Mouse (Mus musculus) intestine, embryonic 15.5 days (tissue): ENCODE data around the gene 1700057G04Rik. TPM values are rescaled to one million over a fixed set of nuclear protein-coding genes. Genes with fewer than 3 reads are reported as not detected.
"Not testable (repeated sequence)": the region's sequence is repeated elsewhere in the genome, so short reads cannot be mapped to it uniquely, and the experiment has no call there.

Experiments used
- ATAC-seq: fragments of 200-750 bp; cut with Nextera tagmentation; 2 replicates; pipeline ENCODE4 v1.8.0; 2017; ENCODE audit warnings: moderate TSS enrichment, moderate library complexity
- H3K27ac ChIP-seq: fragments of 300-500 bp; sonication (generic); 2 replicates; pipeline ENCODE4 v1.5.1; 2015; ENCODE audit warnings: mild to moderate bottlenecking, inconsistent platforms
- H3K27me3 ChIP-seq: fragments of 300-500 bp; sonication (generic); replicated peaks from 2 replicates; pipeline ENCODE4 v1.6.1; 2015; ENCODE audit warnings: inconsistent platforms
- H3K36me3 ChIP-seq: fragments of 300-500 bp; sonication (generic); 2 replicates; pipeline ENCODE4 v1.6.1; 2015; ENCODE audit warnings: inconsistent platforms
- H3K4me1 ChIP-seq: fragments of 300-500 bp; sonication (generic); replicated peaks from 2 replicates; pipeline ENCODE4 v1.6.1; 2015; ENCODE audit warnings: inconsistent platforms
- H3K4me2 ChIP-seq: fragments of 300-500 bp; sonication (generic); replicated peaks from 2 replicates; pipeline ENCODE4 v1.6.1; 2015; ENCODE audit warnings: mild to moderate bottlenecking, inconsistent platforms
- H3K4me3 ChIP-seq: fragments of 300-500 bp; sonication (generic); replicated peaks from 2 replicates; pipeline ENCODE4 v1.5.1; 2015; ENCODE audit warnings: inconsistent platforms
- H3K9ac ChIP-seq: fragments of 300-500 bp; sonication (generic); 2 replicates; pipeline ENCODE4 v1.6.1; 2015; ENCODE audit warnings: inconsistent platforms
- H3K9me3 ChIP-seq: fragments of 300-500 bp; sonication (generic); 2 replicates; pipeline ENCODE4 v1.6.1; 2016; ENCODE audit warnings: inconsistent platforms
- WGBS: fragments of 180-500 bp; shearing (Covaris S2); methylation state at CpG from one replicate; pipeline ENCODE4 v1.1.7; 2015; 5-methylcytosine and 5-hydroxymethylcytosine counted together
- polyA plus RNA-seq: library from polyadenylated mRNA; unstranded; fragments of >200 nt; fragmentation: Nextera tagmentation; extraction: Ambion mirVana; gene quantifications from 2 replicates; pipeline ENCODE4 v1.2.1, GENCODE M21; 2015

1700057G04Rik gene
- polyA plus RNA-seq, 1 experiment from 2014 or later: not detected

DNA sequence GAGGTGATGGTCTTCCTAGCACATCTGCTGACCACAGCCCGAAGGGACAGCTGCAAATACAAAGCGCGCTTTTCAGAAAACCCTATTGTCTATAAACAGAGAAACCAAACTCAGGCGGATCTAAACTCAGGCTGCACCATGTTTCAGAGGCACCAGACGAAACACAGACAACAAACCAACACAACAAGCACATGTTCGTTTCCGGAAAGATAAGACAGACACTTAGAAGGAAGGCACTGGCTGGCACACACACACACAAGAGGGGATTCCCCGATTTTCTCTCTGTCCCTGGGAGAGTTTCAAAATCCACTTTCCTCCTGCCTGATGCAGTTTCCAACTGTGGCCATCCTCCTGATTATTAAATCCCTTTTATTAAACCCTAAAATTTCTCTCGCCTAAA is 16.8 kb downstream of the 1700057G04Rik start:
- not testable (repeated sequence) for H3K36me3 ChIP-seq, H3K9ac ChIP-seq, H3K4me1 ChIP-seq, H3K9me3 ChIP-seq, H3K4me2 ChIP-seq, H3K4me3 ChIP-seq, H3K27ac ChIP-seq, ATAC-seq, H3K27me3 ChIP-seq
- 71% methylated on average over 9 of the region's 9 CpGs for WGBS

DNA sequence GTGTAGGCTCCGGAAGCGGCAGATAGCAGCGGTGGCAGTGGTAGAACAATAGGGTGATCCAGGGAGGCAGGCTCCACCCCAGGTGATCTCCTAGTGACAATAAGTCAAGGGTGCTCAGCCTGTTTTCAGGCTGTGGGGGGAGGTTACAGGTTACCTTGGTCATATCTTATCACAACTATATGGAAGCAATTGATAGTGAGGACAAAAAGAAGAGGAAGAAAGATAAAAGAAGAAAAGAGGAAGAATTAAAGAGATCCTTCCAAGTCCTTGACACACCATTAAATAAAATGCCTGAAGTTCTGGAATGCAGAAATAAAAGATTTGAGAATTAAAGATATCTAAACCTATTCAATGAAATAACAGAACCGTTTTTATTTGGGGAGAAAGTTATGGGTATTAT is 17.6 kb downstream of the 1700057G04Rik start:
- H3K9ac ChIP-seq: no peak overlapping the region
- H3K27me3 ChIP-seq: no peaks in the 10 kb centered on the region
- no peaks in the 10 kb centered on the region for H3K9me3 ChIP-seq
- no peak for ATAC-seq
- H3K27ac ChIP-seq: no peak overlapping the region
- no peaks in the 10 kb centered on the region for H3K36me3 ChIP-seq
- no peaks in the 10 kb centered on the region for H3K4me1 ChIP-seq
- 87% methylated on average over 4 of the region's 4 CpGs for WGBS
- H3K4me3 ChIP-seq: no peak overlapping the region
- no peak overlapping the region for H3K4me2 ChIP-seq

DNA sequence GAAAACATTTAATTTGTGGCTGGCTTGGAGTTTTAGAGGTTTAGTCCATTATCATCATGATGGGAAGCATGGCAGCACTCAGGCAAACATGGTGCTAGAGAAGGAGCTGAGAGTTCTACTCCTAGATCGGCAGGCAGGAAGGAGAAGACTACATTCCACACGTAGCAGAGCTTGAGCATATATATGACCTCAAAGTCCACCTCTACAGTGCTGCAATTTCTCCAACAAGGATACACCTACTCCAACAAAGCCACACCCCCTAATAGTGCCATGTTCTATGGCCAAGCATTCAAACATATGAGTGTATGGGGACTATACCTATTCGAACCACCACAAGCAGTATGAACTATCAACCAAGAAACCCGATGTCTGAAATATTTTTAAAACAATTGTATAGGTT is 22.2 kb downstream of the 1700057G04Rik start:
- Histone ChIP-seq H3K36me3 (no peaks in the 10 kb centered on the region), H3K4me2 (no peak overlapping the region), H3K27ac (no peak overlapping the region), H3K9ac (no peak overlapping the region), H3K9me3 (no peaks in the 10 kb centered on the region), H3K27me3 (no peaks in the 10 kb centered on the region), H3K4me3 (no peak overlapping the region), H3K4me1 (no peaks in the 10 kb centered on the region)
- WGBS: 82% methylated on average over 4 of the region's 4 CpGs
- peak; percentile 74 for ATAC-seq

- Histone ChIP-seq H3K9ac (no peak overlapping the region), H3K4me3 (no peak overlapping the region), H3K27ac (no peak overlapping the region), H3K4me1 (no peaks in the 10 kb centered on the region), H3K36me3 (no peaks in the 10 kb centered on the region), H3K9me3 (no peaks in the 10 kb centered on the region), H3K27me3 (no peaks in the 10 kb centered on the region), H3K4me2 (no peak overlapping the region)
- ATAC-seq: no peak
- WGBS: 97% methylated on average over 10 of the region's 10 CpGs
Measured at GRCm38 (mm10) chr9:92334845-92335244, 25.7 kb downstream of the 1700057G04Rik start.

- Histone ChIP-seq H3K9ac (no peak overlapping the region), H3K36me3 (no peaks in the 10 kb centered on the region), H3K4me2 (no peak overlapping the region), H3K4me1 (no peaks in the 10 kb centered on the region), H3K27ac (no peak overlapping the region), H3K4me3 (no peak overlapping the region), H3K9me3 (no peaks in the 10 kb centered on the region), H3K27me3 (no peaks in the 10 kb centered on the region)
- WGBS: 87% methylated on average over 6 of the region's 6 CpGs
- ATAC-seq: no peak
Measured at GRCm38 (mm10) chr9:92335277-92335818, 26.2 kb downstream of the 1700057G04Rik start.

- 78% methylated on average over 1 of the region's 1 CpGs for WGBS
- no peak overlapping the region for H3K9ac ChIP-seq
- H3K27ac ChIP-seq: no peak overlapping the region
- no peak overlapping the region for H3K4me3 ChIP-seq
- H3K4me1 ChIP-seq: no peaks in the 10 kb centered on the region
- ATAC-seq: peak; percentile 79
- H3K36me3 ChIP-seq: no peaks in the 10 kb centered on the region
- H3K4me2 ChIP-seq: no peak overlapping the region
- no peaks in the 10 kb centered on the region for H3K9me3 ChIP-seq
- H3K27me3 ChIP-seq: no peaks in the 10 kb centered on the region
Measured at GRCm38 (mm10) chr9:92337063-92337462, 27.9 kb downstream of the 1700057G04Rik start.

GRCm38 (mm10) chr9:92337661-92338060 is 28.5 kb downstream of the 1700057G04Rik start:
- Histone ChIP-seq H3K4me1 (no peaks in the 10 kb centered on the region), H3K27me3 (no peaks in the 10 kb centered on the region), H3K36me3 (no peaks in the 10 kb centered on the region), H3K4me2 (no peak overlapping the region), H3K27ac (no peak overlapping the region), H3K9ac (no peak overlapping the region), H3K9me3 (no peaks in the 10 kb centered on the region), H3K4me3 (no peak overlapping the region)
- ATAC-seq: no peak
- WGBS: 76% methylated on average over 3 of the region's 3 CpGs

DNA sequence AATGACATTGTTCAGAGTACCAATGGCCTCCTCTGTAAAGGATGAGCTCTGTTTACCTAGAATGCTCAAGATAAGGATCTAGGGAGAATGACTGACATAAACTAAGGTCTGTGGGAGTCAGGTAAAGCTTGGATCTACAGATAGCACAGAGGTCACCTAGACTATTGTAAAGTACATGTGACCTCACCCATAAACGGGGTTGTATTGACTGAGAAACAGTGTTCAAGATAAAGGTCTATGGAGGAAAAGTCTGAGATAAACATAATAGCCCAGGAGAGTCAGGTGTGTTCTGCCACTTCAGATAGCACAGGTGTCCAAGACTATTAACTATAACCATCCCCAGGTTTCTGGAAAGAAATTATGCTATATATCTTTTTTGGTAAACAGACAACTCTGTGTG is 29.8 kb downstream of the 1700057G04Rik start:
- no peak overlapping the region for H3K27ac ChIP-seq
- H3K4me3 ChIP-seq: no peak overlapping the region
- ATAC-seq: peak; percentile 91
- H3K36me3 ChIP-seq: no peaks in the 10 kb centered on the region
- H3K9ac ChIP-seq: no peak overlapping the region
- 33% methylated on average over 1 of the region's 1 CpGs for WGBS
- H3K4me2 ChIP-seq: no peak overlapping the region
- H3K27me3 ChIP-seq: no peaks in the 10 kb centered on the region
- H3K9me3 ChIP-seq: no peaks in the 10 kb centered on the region
- H3K4me1 ChIP-seq: no peaks in the 10 kb centered on the region

DNA sequence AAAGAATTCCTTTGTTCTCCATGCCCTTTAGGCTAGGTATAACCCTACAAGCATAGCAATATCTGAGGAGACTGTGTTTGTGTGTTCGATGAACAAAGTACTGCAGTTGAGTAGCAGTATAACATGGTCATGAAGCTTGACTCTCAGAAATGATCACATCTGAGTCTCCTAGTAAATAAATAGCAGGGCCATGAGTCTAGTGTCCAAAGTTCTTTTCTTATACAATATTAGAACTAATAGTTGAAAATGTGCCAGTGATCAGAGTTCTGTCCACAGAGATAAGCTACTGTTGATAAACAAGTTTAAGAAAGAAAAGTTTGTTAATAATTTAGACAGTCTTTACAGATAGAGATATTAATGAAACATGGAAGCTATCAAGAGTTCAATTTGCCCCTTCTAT is 42.7 kb downstream of the 1700057G04Rik start:
- no peak overlapping the region for H3K9ac ChIP-seq
- no peak overlapping the region for H3K27ac ChIP-seq
- no peak overlapping the region for H3K4me3 ChIP-seq
- WGBS: 92% methylated on average over 1 of the region's 1 CpGs
- no peaks in the 10 kb centered on the region for H3K27me3 ChIP-seq
- peak; percentile 39; the same call in 1 of the 2 replicates for ATAC-seq
- no peaks in the 10 kb centered on the region for H3K4me1 ChIP-seq
- no peaks in the 10 kb centered on the region for H3K36me3 ChIP-seq
- no peaks in the 10 kb centered on the region for H3K9me3 ChIP-seq
- H3K4me2 ChIP-seq: no peak overlapping the region

GRCm38 (mm10) chr9:92353306-92353705 is 44.1 kb downstream of the 1700057G04Rik start:
- no peaks in the 10 kb centered on the region for H3K4me1 ChIP-seq
- WGBS: 77% methylated on average over 3 of the region's 3 CpGs
- H3K9ac ChIP-seq: no peak overlapping the region
- ATAC-seq: no peak
- H3K4me3 ChIP-seq: no peak overlapping the region
- no peaks in the 10 kb centered on the region for H3K27me3 ChIP-seq
- H3K4me2 ChIP-seq: no peak overlapping the region
- no peaks in the 10 kb centered on the region for H3K9me3 ChIP-seq
- no peaks in the 10 kb centered on the region for H3K36me3 ChIP-seq
- H3K27ac ChIP-seq: no peak overlapping the region

- H3K4me2 ChIP-seq: no peak overlapping the region
- H3K27ac ChIP-seq: no peak overlapping the region
- H3K4me3 ChIP-seq: no peak overlapping the region
- no peaks in the 10 kb centered on the region for H3K36me3 ChIP-seq
- H3K9me3 ChIP-seq: no peaks in the 10 kb centered on the region
- no peak for ATAC-seq
- 68% methylated on average over 1 of the region's 1 CpGs for WGBS
- H3K4me1 ChIP-seq: no peaks in the 10 kb centered on the region
- H3K9ac ChIP-seq: no peak overlapping the region
- no peaks in the 10 kb centered on the region for H3K27me3 ChIP-seq
Measured at GRCm38 (mm10) chr9:92360691-92361310, 51.6 kb downstream of the 1700057G04Rik start.

- Histone ChIP-seq H3K4me1 (no peaks in the 10 kb centered on the region), H3K36me3 (no peaks in the 10 kb centered on the region)
- 0 out of 2 replicates have a peak, but pooled peaks have one; percentile 36 for ATAC-seq
Measured at GRCm38 (mm10) chr9:92363478-92363877, 54.3 kb downstream of the 1700057G04Rik start.

DNA sequence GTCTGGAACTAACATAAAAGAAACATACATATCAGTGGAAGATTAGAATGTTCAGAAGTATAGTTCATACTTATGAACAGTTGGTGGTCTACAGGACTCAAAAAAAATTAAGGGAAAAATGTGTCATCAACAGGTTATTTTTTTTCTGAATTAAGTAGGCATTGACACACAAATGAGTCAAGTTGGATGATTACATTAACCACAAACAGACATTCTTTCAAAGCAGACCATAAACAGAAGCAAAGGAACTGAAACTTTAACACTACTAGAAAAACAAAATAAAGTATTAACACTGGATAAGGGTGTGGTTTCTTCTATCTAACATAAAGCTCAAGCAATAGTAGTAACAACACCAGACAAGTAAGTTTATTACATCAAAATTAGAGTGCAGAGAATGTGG is 59.7 kb downstream of the 1700057G04Rik start:
- H3K27me3 ChIP-seq: no peaks in the 10 kb centered on the region
- H3K4me1 ChIP-seq: no peaks in the 10 kb centered on the region
- H3K27ac ChIP-seq: no peak overlapping the region
- no peak for ATAC-seq
- no peak overlapping the region for H3K4me3 ChIP-seq
- H3K4me2 ChIP-seq: no peak overlapping the region
- no peaks in the 10 kb centered on the region for H3K9me3 ChIP-seq
- no peaks in the 10 kb centered on the region for H3K36me3 ChIP-seq
- H3K9ac ChIP-seq: no peak overlapping the region

More at GRCm38 (mm10) chr9:92363478-92363877, 54.3 kb downstream of the 1700057G04Rik start:
- Histone ChIP-seq H3K9me3 (no peaks in the 10 kb centered on the region), H3K27me3 (no peaks in the 10 kb centered on the region), H3K4me3 (no peak overlapping the region), H3K9ac (no peak overlapping the region), H3K4me2 (no peak overlapping the region), H3K27ac (no peak overlapping the region)
- WGBS: 67% methylated on average over 2 of the region's 2 CpGs
